Mouse (Mus musculus): Measurements from ENCODE around the gene Fgfr2.

DNA sequence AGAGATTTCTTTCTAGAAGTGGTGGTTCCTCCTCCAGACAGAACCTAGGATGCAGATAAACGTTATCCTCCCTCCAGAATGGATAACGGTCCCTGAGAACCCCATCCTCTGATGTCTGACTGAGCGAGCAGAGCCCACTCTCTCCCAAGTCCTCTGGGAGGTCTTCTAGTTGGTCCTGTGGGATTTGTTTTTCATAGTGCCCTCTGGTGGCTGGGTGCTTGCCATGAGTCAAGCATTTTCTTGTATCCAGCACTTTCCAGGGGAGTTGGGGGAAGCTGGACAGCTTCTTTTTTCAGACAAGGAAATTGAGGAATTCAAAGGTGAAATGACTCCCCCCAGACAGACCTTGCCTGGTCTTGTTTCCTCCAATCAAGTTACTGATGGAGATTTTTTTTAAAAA lies 651.8 kb downstream of the Fgfr2 start:
- TF ChIP-seq CTCF (IDR thresholded peaks at IDR 0.05; ENCODE audit: borderline replicate concordance, extremely low read depth, insufficient read depth, insufficient read length), result peak; percentile 46; the same call in 1 of the 2 replicates
- no peak for TF ChIP-seq POLR2A (IDR thresholded peaks at IDR 0.05; ENCODE audit: borderline replicate concordance, extremely low read depth, insufficient read depth, insufficient read length, poor library complexity, severe bottlenecking)

Measured in brain, embryonic 14.5 days (tissue).